Mouse (Mus musculus) kidney, embryonic 15.5 days (tissue): ENCODE measurements around the gene Amdhd2. TPM values are rescaled to one million over a fixed set of nuclear protein-coding genes. Genes with fewer than 3 reads are reported as not detected.
A peak's percentile ranks its signal among the peaks of the same experiment; 100 is the strongest.

ENCODE experiments used
- ATAC-seq: fragments of 200-750 bp; cut with Nextera tagmentation; replicated peaks from 2 replicates; pipeline ENCODE4 v1.8.0; 2017; ENCODE audit warnings: moderate TSS enrichment; ENCODE audit not compliant: low FRiP score
- H3K27ac ChIP-seq: fragments of 300-500 bp; sonication (generic); 2 replicates; pipeline ENCODE4 v1.5.1; 2015; ENCODE audit warnings: mild to moderate bottlenecking, inconsistent platforms
- H3K27me3 ChIP-seq: fragments of 300-500 bp; sonication (generic); 2 replicates; pipeline ENCODE4 v1.6.1; 2015; ENCODE audit warnings: inconsistent platforms
- H3K36me3 ChIP-seq: fragments of 300-500 bp; sonication (generic); 2 replicates; pipeline ENCODE4 v1.6.1; 2015; ENCODE audit warnings: inconsistent platforms
- H3K4me1 ChIP-seq: fragments of 300-500 bp; sonication (generic); 2 replicates; pipeline ENCODE4 v1.6.1; 2015; ENCODE audit warnings: inconsistent platforms
- H3K4me2 ChIP-seq: fragments of 300-500 bp; sonication (generic); 2 replicates; pipeline ENCODE4 v1.6.1; 2015; ENCODE audit warnings: moderate library complexity, mild to moderate bottlenecking, inconsistent platforms
- H3K4me3 ChIP-seq: fragments of 300-500 bp; sonication (generic); replicated peaks from 2 replicates; pipeline ENCODE4 v1.5.1; 2015; ENCODE audit warnings: mild to moderate bottlenecking, inconsistent platforms
- H3K9ac ChIP-seq: fragments of 300-500 bp; sonication (generic); 2 replicates; pipeline ENCODE4 v1.6.1; 2015; ENCODE audit warnings: mild to moderate bottlenecking, inconsistent platforms
- H3K9me3 ChIP-seq: fragments of 300-500 bp; sonication (generic); replicated peaks from 2 replicates; pipeline ENCODE4 v1.6.1; 2016; ENCODE audit warnings: inconsistent platforms
- WGBS: fragments of 180-500 bp; shearing (Covaris S2); methylation state at CpG from one replicate; pipeline ENCODE4 v1.1.7; 2015; ENCODE audit warnings: mixed read lengths; 5-methylcytosine and 5-hydroxymethylcytosine counted together
- polyA plus RNA-seq: library from polyadenylated mRNA; unstranded; fragments of >200 nt; fragmentation: Nextera tagmentation; extraction: Ambion mirVana; gene quantifications from 2 replicates; pipeline ENCODE4 v1.2.1, GENCODE M21; 2015

Gene Amdhd2
- 36.7 and 40.9 TPM in 2 replicates for polyA plus RNA-seq

DNA sequence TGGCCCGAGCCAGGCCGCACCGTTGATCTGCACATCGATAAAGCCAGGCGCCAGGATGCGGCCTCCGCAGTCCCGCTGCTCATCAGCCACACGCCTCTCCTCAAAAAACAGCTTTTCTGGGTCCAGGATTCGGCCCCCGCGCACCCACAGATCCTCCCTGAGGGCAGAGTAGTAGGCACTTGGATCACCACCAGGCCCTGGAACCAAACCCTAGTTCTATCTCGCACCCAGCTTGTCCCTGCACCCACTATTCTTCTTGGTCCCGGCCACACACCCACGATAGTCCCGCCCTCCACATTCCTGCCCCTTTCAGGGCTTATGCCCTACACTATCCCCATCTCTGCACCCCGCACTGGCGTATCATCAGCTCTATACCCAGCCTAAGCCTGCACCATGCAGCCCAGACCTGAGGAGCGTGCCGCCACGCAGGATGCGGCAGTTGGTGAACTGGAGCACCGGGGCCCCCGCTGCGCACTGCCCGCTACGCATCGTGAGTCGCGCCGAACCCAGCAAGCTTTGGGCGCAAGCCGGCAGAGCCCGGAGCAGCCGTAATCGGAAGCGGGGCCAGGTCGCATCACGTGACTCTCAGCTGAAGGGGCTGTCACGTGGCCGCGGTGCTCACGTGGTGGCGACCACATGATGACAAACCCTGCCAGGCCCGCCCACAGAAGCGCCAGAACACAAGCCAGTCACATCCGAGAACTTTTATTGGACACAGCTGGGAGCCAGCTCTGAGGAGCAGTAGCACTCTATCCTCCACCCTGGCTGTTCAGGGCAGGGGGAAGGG lies at the start of gene Amdhd2:
TSS of gene Amdhd2 (minus strand) at position 591 of the 787 bp plus-strand sequence.
- peak within 1 kb of the TSS; percentile 96 for H3K4me2 ChIP-seq
- H3K27me3 ChIP-seq = no peaks in the 10 kb centered on the region
- peak within 1 kb of the TSS; percentile 87 for H3K4me3 ChIP-seq
- H3K27ac ChIP-seq = peak within 1 kb of the TSS; percentile 89
- H3K4me1 ChIP-seq = peaks cover 41% of the 10 kb centered on the region
- H3K9me3 ChIP-seq = no peaks in the 10 kb centered on the region
- H3K36me3 ChIP-seq = peaks cover 30% of the 10 kb centered on the region
- under 1% methylated on average over 47 of the region's 47 CpGs for WGBS
- peak within 1 kb of the TSS; percentile 83 for H3K9ac ChIP-seq
- ATAC-seq = peak; percentile 90

DNA sequence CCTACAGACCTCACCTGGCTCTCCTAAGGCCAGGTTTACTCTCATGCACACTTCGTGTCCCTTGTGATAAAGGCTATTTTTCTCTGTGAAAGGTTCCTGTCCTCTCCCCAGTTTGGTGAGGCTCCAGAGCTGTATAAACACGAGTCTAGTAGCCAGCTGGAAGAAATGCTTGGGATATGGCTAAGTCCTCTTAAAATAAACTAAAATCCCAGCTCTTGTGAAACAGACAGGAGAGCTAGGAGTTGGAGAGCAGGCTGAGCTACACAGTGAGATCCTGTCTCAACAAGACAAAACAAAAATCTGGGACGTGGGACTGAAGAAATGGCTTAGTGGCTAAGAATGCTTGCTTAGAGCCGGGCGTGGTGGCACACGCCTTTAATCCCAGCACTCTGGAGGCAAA lies 49.6 kb upstream of the Amdhd2 start:
- Histone ChIP-seq H3K36me3 (peaks cover 32% of the 10 kb centered on the region), H3K4me3 (no peak overlapping the region), H3K9ac (no peak overlapping the region), H3K27ac (no peak overlapping the region), H3K4me1 (peaks cover 38% of the 10 kb centered on the region), H3K4me2 (no peak overlapping the region), H3K27me3 (peaks cover 18% of the 10 kb centered on the region), H3K9me3 (no peaks in the 10 kb centered on the region)
- ATAC-seq = no peak
- WGBS = 78% methylated on average over 6 of the region's 6 CpGs

DNA sequence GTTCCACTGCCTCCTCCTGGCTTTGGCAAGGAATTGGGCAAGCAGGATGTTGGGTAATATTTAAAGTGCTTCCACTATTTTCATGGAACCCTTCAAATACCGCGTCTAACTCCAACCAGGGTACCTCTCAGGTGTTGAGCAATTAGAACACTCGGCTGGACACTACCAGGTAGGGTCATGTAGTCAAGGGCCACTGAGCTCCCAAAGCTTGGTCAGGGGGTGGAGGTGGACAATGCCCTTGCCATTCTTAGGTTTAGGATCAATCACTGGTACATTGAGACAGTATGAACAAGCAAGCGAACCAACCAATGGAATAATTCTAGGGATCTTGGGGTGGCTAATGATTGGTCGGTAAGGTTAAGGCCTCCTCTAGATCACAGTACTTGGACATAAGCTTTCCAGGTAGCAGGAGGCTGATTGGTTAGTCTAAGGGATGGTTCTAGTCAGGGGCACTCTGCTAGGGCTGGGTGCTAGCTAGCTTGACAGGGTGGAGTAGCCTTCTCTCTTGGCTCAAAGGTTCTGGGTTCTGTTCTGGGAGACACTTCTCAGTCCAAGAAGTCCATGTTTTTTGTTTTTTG lies 49.0 kb upstream of the Amdhd2 start:
- ATAC-seq = no peak
- 28% methylated on average over 5 of the region's 5 CpGs for WGBS
- H3K4me3 ChIP-seq = peak overlapping the region; percentile 54
- peak overlapping the region; percentile 98 for H3K4me2 ChIP-seq
- H3K9me3 ChIP-seq = no peaks in the 10 kb centered on the region
- H3K27ac ChIP-seq = no peak overlapping the region
- peaks cover 25% of the 10 kb centered on the region for H3K27me3 ChIP-seq
- H3K36me3 ChIP-seq = peaks cover 26% of the 10 kb centered on the region
- H3K9ac ChIP-seq = no peak overlapping the region
- peaks cover 45% of the 10 kb centered on the region for H3K4me1 ChIP-seq

DNA sequence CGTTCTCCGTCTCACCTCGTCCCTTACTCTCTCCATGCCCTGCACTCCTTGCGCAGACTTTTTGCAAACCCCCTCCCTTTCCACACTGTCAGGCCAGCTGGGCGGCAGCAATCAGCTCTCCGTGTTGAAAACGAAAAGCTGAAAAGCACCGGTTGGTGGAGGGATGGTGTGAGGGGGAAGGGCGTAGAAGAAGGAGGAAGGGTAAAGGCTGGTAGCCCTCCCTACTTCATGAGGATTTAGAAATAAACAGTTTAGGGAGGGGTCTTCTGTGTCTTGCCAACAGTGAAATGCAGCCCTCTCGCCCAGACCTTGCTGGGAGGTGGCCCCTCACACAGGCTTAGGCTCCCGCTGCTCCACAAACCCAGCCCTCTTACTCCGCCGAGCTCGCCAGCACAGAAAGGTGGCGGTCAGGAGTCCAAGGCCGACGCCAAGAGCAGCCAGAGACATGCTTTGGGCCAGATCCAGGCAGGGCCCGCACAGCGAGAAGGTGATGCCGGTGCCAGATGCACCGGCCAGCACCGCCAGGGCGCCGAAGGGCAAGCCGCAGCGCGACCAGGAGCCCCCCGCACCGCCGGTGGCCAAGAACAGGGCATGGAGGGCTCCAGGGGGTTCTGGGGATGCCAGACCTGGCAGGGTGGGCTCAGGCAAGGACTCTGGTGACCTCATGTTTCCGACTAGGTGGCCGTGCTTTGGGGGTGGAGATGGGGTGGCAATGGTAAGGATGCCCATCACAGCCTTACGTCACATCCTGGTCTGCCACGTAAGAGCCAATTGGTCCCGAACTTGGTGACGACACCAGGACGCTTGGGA lies 48.3 kb upstream of the Amdhd2 start:
- Histone ChIP-seq H3K4me3 (peak overlapping the region; percentile 54), H3K27ac (peak overlapping the region; percentile 33; the same call in 1 of the 2 replicates), H3K9me3 (no peaks in the 10 kb centered on the region), H3K36me3 (peaks cover 20% of the 10 kb centered on the region), H3K4me2 (peak overlapping the region; percentile 98), H3K27me3 (peaks cover 32% of the 10 kb centered on the region), H3K4me1 (peaks cover 52% of the 10 kb centered on the region), H3K9ac (peak overlapping the region; percentile 62)
- 0 out of 2 replicates have a peak, but pooled peaks have one; percentile 2 for ATAC-seq
- 3% methylated on average over 37 of the region's 37 CpGs for WGBS

DNA sequence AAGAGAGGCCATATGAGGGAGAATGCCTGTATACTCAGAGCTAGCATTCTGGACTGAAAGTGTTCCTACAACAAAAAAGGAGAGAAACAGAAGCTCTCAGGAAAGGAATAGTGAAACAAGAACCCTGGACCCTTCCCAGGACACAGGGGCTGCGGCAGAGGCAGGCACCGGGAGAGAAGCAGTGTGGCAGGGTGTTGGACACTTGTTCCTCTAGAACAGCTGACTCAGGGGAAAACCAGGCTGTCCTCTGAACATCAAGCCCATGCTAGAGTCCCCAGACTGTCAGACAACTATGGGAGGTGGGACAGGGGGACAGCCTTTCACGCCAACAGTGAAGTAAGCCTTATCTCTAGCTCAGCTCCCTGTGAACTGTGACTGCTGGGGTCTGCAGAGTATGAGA lies 47.0 kb upstream of the Amdhd2 start:
- peaks cover 43% of the 10 kb centered on the region for H3K27me3 ChIP-seq
- 92% methylated on average over 3 of the region's 3 CpGs for WGBS
- no peak overlapping the region for H3K4me3 ChIP-seq
- H3K4me2 ChIP-seq = 0 out of 2 replicates have a peak overlapping the region, but pooled peaks have one; percentile 98
- H3K36me3 ChIP-seq = peaks cover 8% of the 10 kb centered on the region
- H3K27ac ChIP-seq = no peak overlapping the region
- H3K9ac ChIP-seq = no peak overlapping the region
- peaks cover 64% of the 10 kb centered on the region for H3K4me1 ChIP-seq
- H3K9me3 ChIP-seq = no peaks in the 10 kb centered on the region
- ATAC-seq = no peak

DNA sequence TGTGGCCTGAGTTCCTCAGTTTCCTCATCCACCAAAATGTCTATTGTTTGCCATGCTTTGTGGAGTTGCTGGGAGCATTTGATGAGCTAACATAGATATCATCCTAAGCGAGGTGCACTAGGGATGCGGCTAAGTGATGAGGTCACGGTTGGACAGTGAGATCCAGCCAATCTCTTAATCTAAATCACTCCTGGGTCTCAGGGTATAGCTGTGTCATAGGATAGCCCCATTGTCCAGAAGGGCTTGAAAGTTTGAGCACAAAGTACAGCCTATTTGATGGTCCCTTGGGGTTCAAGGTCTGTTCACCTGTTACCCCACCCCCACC lies 46.3 kb upstream of the Amdhd2 start:
- peaks cover 43% of the 10 kb centered on the region for H3K27me3 ChIP-seq
- H3K36me3 ChIP-seq = peaks cover under 1% of the 10 kb centered on the region
- no peak overlapping the region for H3K9ac ChIP-seq
- 76% methylated on average over 3 of the region's 3 CpGs for WGBS
- ATAC-seq = no peak
- peaks cover 68% of the 10 kb centered on the region for H3K4me1 ChIP-seq
- H3K27ac ChIP-seq = peak overlapping the region; percentile 84
- no peaks in the 10 kb centered on the region for H3K9me3 ChIP-seq
- H3K4me3 ChIP-seq = no peak overlapping the region
- peak overlapping the region; percentile 96; the same call in 1 of the 2 replicates for H3K4me2 ChIP-seq

DNA sequence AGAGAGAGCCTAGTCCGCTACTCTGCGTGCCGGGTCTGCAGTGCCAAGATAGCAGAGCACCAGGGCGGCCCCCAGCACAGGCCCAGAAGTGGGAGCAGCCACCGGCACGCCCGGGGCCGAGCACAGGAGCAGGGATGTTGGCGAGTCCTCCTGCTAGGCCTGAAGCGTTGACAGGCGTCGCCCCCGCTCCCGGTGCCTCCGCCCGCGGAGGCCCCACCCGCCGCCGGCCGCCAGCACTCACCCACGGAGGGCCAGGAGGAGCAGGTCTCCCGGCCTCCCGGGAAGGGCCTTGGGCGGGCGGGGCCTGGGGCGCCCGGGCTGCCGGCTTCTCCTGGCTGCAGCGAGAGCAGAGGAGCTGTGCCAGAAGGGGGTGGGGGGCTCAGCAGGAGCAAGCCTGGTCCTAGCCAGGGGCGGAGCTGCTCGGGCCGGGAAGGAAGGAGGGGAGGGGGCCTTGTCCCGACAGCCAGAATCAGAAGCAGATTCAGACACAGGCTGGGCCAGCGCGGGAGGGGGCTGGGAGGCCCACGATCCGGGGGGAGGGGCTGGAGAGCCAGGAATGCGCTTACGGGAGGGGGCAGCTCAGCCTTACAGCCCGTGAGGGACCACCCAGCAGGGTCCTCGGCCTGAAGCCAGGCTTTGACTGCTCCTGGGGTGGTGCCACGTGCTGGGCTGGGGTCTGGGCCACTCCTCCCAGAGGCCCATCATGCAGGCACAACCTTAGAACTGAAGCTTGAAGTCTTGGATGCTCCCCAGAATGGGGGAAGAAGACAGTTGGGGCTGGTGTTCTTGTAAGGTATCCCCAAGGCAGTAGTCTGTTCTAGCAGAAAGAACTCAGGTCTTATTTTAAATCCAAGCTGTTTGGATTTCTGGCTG lies 45.7 kb upstream of the Amdhd2 start, which contains the start of gene Ntn3:
TSS of gene Ntn3 (minus strand) at position 489 of the 873 bp plus-strand sequence.
- peak within 1 kb of the TSS; percentile 64 for H3K9ac ChIP-seq
- 3% methylated on average over 30 of the region's 43 CpGs for WGBS
- H3K4me1 ChIP-seq = peaks cover 74% of the 10 kb centered on the region
- H3K27ac ChIP-seq = peak within 1 kb of the TSS; percentile 84
- no peaks in the 10 kb centered on the region for H3K9me3 ChIP-seq
- peak within 1 kb of the TSS; percentile 73 for H3K4me3 ChIP-seq
- no peaks in the 10 kb centered on the region for H3K36me3 ChIP-seq
- H3K27me3 ChIP-seq = peaks cover 43% of the 10 kb centered on the region
- ATAC-seq = peak; percentile 40
- H3K4me2 ChIP-seq = peak within 1 kb of the TSS; percentile 96

DNA sequence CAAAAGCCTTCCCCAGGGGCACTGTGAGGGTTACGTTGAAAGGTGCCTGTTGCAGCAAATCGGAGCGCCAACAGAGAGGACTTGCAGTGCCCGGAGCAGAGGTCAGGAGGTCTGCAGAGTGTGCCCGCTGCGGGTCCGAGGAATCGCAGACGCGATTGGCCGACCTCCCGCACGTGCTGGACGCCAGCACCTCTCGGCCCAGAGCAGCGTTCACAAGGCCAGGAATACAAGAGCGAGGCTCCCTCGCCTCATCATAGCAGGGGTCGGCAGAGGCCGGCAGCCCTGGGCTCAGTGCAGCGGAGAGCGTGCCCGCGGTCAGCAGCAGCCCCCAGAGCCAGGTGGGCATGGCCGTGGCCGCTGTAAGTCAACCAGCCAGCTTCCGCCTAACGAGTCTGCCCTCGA lies 45.1 kb upstream of the Amdhd2 start:
- Histone ChIP-seq H3K27ac (peak overlapping the region; percentile 84), H3K4me1 (peaks cover 79% of the 10 kb centered on the region), H3K27me3 (peaks cover 43% of the 10 kb centered on the region), H3K36me3 (no peaks in the 10 kb centered on the region), H3K9me3 (no peaks in the 10 kb centered on the region), H3K4me2 (peak overlapping the region; percentile 96), H3K4me3 (peak overlapping the region; percentile 73), H3K9ac (peak overlapping the region; percentile 64)
- ATAC-seq = peak; percentile 0; the same call in 1 of the 2 replicates
- 2% methylated on average over 29 of the region's 29 CpGs for WGBS

DNA sequence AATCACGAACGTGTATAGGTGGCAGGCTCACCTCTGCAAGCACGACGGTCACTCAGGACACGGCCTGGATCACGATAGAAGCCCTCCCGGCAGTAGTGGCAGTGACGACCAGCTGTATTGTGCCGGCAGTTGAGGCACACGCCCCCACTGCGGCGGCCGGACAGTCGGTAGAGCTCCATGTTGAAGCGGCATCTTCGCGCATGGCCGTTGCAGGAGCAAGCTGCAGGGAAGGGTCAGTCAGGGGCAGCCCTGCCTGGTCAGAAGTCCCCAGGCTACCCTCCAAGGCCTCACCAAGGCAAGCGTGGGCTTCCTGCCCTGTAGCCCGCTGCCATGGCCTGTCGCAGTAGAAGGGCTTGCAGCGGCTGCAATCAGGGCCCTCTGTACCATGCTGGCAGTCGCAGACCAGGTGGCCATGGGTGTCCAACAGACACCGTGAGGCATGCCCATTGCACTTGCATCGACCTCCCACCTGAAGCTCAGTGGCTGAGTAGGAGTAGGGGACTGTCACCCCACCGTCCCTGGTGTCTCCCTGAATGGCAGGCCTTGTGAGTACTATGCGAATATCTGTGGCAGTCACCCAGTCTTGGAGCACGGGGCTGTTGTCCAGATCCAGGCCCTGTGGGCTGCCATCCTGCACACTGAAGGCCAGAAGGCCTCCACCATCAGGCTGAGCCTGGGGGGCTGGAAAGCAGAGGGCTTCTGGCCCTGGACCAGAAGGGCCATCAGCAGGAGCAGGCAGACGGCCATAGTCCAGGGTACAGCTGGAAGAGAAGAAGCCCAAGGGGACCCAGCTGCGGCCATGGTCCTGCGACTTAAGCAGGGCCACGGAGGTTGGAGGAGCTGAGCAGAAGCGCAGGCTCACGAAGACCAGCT lies 44.4 kb upstream of the Amdhd2 start:
- Histone ChIP-seq H3K9ac (peak overlapping the region; percentile 64), H3K4me1 (peaks cover 83% of the 10 kb centered on the region), H3K4me2 (peak overlapping the region; percentile 96), H3K4me3 (peak overlapping the region; percentile 73), H3K27me3 (peaks cover 43% of the 10 kb centered on the region), H3K9me3 (no peaks in the 10 kb centered on the region), H3K36me3 (no peaks in the 10 kb centered on the region), H3K27ac (peak overlapping the region; percentile 84; the same call in 1 of the 2 replicates)
- ATAC-seq = no peak
- 58% methylated on average over 34 of the region's 34 CpGs for WGBS

DNA sequence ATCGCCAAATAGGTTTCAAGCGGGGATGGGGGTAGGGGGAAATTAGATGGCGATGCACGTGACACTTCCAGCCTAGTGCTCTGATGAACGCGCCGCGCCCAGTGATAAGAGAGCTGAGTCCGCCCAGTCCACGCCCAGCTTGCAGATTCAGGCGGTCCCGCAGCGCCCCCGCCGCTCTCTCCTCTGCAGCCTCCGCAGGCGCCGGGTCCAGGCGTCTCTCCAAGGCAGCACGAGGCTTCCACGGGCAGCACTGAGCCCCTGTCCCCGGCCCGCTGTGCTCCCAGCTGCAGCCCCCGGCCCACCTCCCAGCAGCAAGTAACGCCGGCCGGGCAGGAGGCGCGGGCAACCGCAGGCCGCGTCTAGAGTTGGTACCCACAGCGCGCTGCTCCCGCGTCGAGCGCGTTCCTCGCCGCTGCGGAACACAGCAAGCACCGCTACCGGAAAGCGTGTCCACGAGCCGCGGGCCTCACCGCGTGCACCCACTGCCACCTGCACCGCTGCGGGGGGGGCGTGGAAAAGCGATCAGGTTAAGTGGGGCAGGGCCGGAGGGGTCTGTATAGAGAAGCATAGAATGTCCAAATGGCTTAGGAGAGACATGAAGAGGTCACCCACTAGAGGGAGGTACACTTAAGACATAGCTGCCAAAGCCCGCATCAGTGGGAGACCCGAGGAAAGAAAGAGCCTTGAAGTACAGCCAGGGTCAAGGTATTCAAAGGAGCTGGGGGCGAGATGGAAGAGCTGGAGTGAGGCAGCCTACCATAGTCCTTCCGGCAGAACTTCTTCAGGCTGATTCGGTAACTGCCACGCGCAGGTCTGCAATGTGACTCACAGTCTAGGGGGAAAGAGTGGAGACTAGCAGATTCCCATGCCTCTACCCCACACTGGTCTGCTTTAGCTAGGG lies 43.1 kb upstream of the Amdhd2 start:
- peak overlapping the region; percentile 96 for H3K4me2 ChIP-seq
- peak; percentile 31; the same call in 1 of the 2 replicates for ATAC-seq
- no peaks in the 10 kb centered on the region for H3K36me3 ChIP-seq
- H3K9me3 ChIP-seq = no peaks in the 10 kb centered on the region
- peaks cover 76% of the 10 kb centered on the region for H3K4me1 ChIP-seq
- WGBS = 3% methylated on average over 62 of the region's 62 CpGs
- H3K27me3 ChIP-seq = peaks cover 43% of the 10 kb centered on the region
- H3K27ac ChIP-seq = peak overlapping the region; percentile 74
- peak overlapping the region; percentile 73 for H3K4me3 ChIP-seq
- H3K9ac ChIP-seq = peak overlapping the region; percentile 71
